Mouse (Mus musculus): Measurements from ENCODE around the gene Sycp2l.
"Not testable (repeated sequence)": the region's sequence is repeated elsewhere in the genome, so short reads cannot be mapped to it uniquely, and the experiment has no call there.

The Sycp2l gene

GRCm38 (mm10) chr13:41128326-41128725 is 14.2 kb downstream of the Sycp2l start:
- no peak for DNase-seq

DNA sequence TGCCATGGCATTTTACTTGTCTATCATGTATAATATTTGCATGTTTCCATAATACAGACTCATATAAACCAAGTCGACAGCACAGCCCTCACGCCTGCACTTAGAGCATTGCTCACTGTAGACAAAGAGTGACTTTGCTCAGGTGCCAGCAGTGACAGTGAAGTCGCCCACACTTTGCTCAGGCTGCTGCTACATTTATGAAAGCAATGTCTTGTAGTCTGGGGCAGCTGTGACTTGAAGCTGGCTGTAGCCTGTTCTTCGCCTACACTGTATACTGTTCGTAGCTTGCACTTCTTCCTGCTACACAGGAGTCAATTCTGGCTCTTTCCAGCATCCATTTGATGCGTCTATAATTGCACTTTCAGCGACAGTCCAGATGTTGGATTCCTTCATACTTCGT is 15.0 kb downstream of the Sycp2l start:
- DNase-seq: no peak

DNA sequence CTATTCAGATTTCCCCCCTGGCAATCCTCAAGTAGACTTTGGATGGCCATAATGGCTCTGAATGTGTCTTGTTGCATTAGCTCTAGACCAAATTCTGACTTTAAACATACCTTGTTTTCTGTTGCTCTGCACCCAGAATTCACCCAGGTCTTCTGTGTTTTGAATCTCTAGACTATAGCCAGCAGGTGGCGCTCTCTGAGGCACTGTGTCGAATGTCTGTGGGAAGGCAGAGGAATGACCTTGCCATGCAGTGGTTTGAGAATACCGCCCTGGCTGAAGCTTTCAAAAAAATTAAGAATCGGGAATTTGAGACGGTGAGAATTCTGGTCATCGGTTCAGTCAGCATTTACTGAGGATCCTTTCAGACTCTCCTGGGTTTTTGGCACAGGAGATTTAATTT is 20.8 kb downstream of the Sycp2l start:
- peak; percentile 40 for DNase-seq

DNA sequence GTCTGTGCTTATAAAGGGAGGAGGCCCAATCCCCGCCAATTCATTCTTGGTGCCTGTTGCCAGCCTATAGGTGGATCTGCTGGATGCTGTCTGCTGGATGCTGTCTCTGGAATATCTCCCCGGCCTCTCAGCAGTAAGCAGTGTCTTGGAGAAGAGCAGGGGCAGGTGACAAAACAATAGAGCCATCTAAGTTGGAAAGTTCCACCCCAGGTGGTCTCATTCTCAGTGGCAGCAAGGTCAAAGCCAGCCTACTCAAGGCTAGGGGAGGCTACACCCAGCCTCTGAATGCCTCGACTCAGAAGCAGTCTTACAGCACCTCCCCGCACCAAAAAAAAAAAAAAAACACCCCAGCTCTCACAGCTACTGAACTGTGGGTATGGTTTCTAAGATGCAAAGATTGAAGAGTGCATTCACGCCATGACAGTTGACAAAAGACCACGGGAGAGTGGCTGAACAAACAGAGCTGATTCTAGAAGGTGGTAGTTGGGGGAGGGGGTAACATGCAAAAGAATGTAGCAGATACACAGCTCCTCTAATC is 31.4 kb downstream of the Sycp2l start:
- no peak for DNase-seq

DNA sequence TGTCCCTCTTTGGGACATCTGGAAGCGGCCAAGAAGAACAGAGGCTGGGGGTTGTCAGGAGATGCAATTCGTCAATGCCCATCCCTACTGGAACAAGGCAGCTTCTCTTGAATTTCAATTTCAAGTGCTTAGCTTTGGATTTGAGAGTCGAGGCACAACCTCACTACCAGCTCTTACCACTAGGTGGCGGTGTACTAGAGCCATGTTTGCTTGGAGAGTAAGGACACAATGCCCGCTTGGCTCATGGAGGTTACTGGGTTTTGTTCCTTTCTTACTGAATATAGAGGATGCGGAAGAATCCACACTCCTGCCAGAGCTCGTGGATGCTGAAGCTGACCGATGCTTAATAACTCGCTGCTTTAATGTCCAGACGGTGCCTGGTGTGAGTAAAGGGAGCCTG is 32.2 kb downstream of the Sycp2l start:
- DNase-seq: peak; percentile 48

- no peak for DNase-seq
These were observed 39.0 kb downstream of the Sycp2l start for GRCm38 (mm10) chr13:41153146-41153545.

- no peak for DNase-seq
These were observed 44.3 kb downstream of the Sycp2l start for GRCm38 (mm10) chr13:41158426-41158825.

- no peak for DNase-seq
These were observed 73.8 kb downstream of the Sycp2l start for GRCm38 (mm10) chr13:41187886-41188285.

GRCm38 (mm10) chr13:41195640-41196333 is 81.7 kb downstream of the Sycp2l start:
- DNase-seq: no peak

- no peak for DNase-seq
These were observed 86.8 kb downstream of the Sycp2l start for GRCm38 (mm10) chr13:41200861-41201260.

GRCm38 (mm10) chr13:41203289-41203688 is 89.2 kb downstream of the Sycp2l start:
- DNase-seq: no peak

- DNase-seq: no peak
These were observed 89.6 kb downstream of the Sycp2l start for GRCm38 (mm10) chr13:41203691-41204090.

DNA sequence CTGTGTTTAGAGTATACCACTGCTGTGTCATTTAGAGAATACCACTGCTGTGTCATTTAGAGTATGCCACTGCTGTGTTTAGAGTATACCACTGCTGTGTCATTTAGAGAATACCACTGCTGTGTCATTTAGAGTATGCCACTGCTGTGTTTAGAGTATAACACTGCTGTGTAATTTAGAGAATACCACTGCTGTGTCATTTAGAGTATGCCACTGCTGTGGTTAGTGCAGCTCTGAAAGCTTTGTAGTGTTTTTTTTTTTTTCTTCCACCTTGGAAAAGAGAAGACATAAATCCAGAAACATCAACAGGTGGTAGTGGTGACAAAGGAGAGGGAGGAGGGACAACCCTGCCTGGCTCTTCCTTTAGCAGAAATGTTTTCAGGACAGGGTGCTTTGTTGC is 91.5 kb downstream of the Sycp2l start:
- DNase-seq: not testable (repeated sequence)

- no peak for DNase-seq
These were observed 92.1 kb downstream of the Sycp2l start for GRCm38 (mm10) chr13:41206241-41206640.

DNA sequence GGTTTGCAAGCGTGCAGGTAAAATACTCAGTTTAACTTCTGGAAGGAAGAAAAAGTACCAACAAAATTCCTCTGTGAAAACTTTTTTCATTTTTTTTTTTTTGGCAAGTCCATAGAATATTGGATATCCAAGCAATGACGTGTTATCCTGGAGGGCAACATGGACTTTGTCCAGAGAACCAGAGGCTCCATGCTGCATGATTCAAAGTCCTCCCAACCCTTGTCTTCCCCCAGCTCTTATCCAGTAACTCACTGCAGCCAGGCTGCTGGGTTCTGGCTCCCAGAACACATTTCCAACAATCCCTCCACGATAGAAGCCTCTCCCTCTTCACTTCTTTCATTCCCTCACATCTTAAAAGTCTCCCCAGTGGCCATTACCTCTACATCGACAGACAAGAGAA is 97.2 kb downstream of the Sycp2l start:
- no peak for DNase-seq

- no peak for DNase-seq
These were observed 98.6 kb downstream of the Sycp2l start for GRCm38 (mm10) chr13:41212558-41213322.

DNA sequence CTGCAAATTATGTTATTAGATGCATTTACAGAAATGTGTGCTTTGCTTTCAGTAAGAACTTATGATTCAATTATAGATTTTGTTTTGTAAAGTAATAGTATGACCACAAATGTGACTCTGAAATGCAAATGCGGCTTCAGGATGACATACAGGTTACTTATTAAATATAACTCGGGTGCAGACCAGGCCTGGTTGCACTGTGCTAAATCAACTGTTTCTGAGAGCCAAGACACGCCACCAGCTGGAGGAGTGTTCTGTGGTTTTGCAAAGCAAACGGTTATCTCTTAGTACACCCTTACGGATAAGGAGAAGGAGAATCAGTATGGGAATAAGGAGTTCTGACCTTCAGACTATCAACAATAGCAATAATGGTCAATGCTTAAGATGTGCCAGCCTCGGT is 101.6 kb downstream of the Sycp2l start:
- no peak for DNase-seq

- no peak for DNase-seq
These were observed 102.1 kb downstream of the Sycp2l start for GRCm38 (mm10) chr13:41216236-41216635.

- no peak for DNase-seq
These were observed 104.9 kb downstream of the Sycp2l start for GRCm38 (mm10) chr13:41219056-41219455.

DNA sequence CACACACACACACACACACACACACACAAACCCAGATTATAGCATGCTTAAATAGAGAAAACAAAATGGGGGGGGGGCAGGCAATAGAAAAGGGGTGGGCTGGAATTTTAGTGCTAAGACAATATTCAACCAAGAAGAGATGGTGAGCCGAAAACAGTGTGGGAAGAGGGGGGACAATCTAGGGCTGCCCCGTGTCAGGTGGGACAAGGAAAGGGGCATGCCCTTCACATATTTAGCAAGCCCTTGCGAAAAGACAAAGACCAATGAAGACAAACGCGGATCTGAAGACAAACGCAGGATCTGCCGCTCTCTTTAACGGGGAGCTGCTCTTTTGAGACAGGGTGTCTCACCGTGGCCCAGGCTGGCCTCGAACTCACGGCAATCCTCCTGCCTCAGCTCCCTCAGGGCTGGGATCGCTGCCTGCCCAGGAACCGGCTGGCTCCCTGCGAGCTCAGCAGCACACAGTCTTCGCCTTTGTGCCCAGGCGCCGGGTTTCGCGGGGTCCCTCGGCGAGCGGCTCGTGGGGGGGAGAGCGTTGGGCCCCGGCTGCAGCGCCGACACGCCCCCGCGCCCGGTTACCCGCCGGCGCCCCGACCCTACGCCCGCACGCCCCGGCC is 105.7 kb downstream of the Sycp2l start:
- DNase-seq: no peak

DNA sequence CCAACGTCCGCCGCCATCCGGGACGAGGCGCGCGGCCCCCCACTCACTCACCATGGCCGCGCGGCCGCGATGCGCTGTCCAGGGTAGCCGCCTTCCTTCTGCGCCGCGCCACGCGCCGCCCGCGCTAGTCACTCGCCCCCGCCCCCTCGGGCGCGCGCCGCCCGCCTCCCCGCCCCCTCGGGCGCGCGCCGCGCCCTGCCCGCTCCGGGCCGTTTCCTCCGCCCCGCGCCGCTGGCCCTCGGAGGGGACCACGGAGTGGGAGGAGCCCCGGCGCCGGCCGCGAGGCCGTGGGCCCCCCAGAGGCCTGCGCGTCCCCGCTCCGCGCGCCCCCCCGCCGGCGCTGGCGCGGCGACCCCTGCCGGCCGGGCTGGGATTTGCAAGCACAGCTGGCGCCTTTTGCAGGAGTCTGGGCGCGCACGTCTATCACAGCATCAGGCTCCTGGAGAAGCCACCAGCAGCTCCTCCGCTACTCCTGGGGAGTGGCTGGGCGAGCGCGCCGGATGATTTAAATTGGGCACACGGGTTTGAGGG is 106.3 kb downstream of the Sycp2l start, which contains the start of gene Elovl2:
Gene Elovl2 (minus strand): TSS at position 102 of the 531 bp plus-strand sequence.
- DNase-seq: peak; percentile 71
